Mouse (Mus musculus): ENCODE results near the gene Zfp383. TPM values are rescaled to one million over a fixed set of nuclear protein-coding genes. Genes with fewer than 3 reads are reported as not detected.
A peak's percentile ranks its signal among the peaks of the same experiment; 100 is the strongest.

The Zfp383 gene
- total and polyA plus RNA-seq, 2 experiments from 2014 or later: 4.1 to 6.6 TPM

DNA sequence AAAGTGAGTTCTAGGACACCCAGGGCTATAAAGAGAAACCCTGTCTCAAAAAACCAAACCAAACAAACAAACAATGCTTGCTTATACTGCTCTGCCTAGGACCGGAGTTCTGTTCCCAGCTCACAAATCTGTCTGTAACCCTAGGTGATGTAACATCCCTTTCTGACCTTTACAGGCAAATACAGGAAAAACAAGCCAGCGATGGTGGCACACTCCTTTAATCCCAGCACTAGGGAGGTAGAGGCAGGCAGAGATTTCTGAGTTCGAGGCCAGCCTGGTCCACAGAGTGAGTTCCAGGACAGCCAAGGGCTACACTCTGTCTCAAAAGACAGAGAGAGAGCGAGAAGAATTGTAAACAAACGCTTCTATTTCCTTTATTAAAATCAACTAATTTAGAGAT lies 817 bp upstream of the Zfp383 start:
- WGBS: 91% methylated on average over 5 of the region's 5 CpGs
- Histone ChIP-seq H3K9me3 (ENCODE audit: low read length) (no peaks in the 10 kb centered on the region), H3K9ac (replicated peaks; ENCODE audit: low read length) (no peak overlapping the region), H3K27ac (peak overlapping the region; percentile 90; the same call in 1 of the 2 replicates), H3K4me1 (ENCODE audit: insufficient read depth, low read length) (no peaks in the 10 kb centered on the region; the same call in 1 of the 2 replicates), H3K4me2 (ENCODE audit: low read depth, low read length) (peak overlapping the region; percentile 59; the same call in 1 of the 2 replicates), H3K36me3 (ENCODE audit: insufficient read depth, low read length) (peaks cover 7% of the 10 kb centered on the region), H3K4me3 (ENCODE audit: low read length) (no peak overlapping the region), H3K27me3 (ENCODE audit: insufficient read depth, low read length) (no peaks in the 10 kb centered on the region)
- DNase-seq (ENCODE audit: low spot score): no peak
- ATAC-seq: no peak
- no peak for TF ChIP-seq CTCF (IDR thresholded peaks at IDR 0.05; ENCODE audit: low read depth)

DNA sequence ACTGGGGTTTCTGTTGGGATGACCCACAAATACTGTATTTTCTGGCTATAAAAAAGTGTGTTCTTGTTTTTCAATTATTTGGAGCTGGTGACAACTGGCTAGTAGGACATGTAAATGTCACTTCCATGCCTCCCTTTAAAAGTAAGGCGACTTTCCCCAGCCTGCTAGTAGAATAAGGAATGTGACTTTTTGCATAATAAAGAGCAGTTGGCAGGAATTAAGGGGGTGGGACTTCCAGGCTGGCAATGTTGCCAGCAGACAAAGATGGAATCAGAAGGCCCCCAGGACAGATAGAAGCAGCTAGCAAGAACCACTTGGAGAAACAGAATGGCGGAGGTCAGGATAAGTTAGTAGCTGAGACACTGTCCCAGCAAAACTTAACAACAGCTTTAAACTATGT lies 2.2 kb downstream of the Zfp383 start:
- Histone ChIP-seq H3K27me3 (ENCODE audit: insufficient read depth, low read length) (no peaks in the 10 kb centered on the region), H3K4me1 (ENCODE audit: insufficient read depth, low read length) (no peaks in the 10 kb centered on the region; the same call in 1 of the 2 replicates), H3K4me3 (ENCODE audit: low read length) (no peak overlapping the region), H3K27ac (no peak overlapping the region), H3K4me2 (ENCODE audit: low read depth, low read length) (no peak overlapping the region), H3K36me3 (ENCODE audit: insufficient read depth, low read length) (peaks cover 31% of the 10 kb centered on the region), H3K9ac (replicated peaks; ENCODE audit: low read length) (no peak overlapping the region), H3K9me3 (ENCODE audit: low read length) (no peaks in the 10 kb centered on the region)
- peak; percentile 41 for DNase-seq (ENCODE audit: low spot score)
- no peak for ATAC-seq
- WGBS: 48% methylated on average over 2 of the region's 2 CpGs
- TF ChIP-seq CTCF (IDR thresholded peaks at IDR 0.05; ENCODE audit: low read depth): no peak

DNA sequence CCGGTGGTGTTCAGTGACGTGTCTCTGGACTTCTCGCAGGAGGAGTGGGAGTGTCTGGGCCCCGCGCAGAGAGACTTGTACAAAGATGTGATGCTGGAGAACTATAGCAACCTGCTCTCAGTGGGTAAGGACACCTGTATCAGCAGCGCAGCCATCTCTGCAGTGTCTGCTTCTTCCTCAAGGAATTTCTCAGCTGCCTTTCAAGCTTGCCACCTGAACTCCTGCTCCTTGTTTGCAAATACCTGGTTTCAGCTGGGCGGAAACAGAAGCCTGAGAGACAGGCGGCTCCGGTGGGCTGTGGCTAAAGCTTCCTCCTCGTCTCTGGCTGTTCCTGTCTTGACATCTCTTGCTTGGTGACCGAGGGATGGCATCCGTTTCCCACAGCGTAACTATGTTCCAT lies 4.1 kb downstream of the Zfp383 start:
- no peaks in the 10 kb centered on the region for H3K9me3 ChIP-seq (ENCODE audit: low read length)
- H3K36me3 ChIP-seq (ENCODE audit: insufficient read depth, low read length): peaks cover 38% of the 10 kb centered on the region
- TF ChIP-seq CTCF (IDR thresholded peaks at IDR 0.05; ENCODE audit: low read depth): no peak
- no peaks in the 10 kb centered on the region; the same call in 1 of the 2 replicates for H3K4me1 ChIP-seq (ENCODE audit: insufficient read depth, low read length)
- DNase-seq (ENCODE audit: low spot score): no peak
- no peak for ATAC-seq
- H3K9ac ChIP-seq (replicated peaks; ENCODE audit: low read length): no peak overlapping the region
- 90% methylated on average over 13 of the region's 13 CpGs for WGBS
- no peak overlapping the region for H3K4me3 ChIP-seq (ENCODE audit: low read length)
- H3K4me2 ChIP-seq (ENCODE audit: low read depth, low read length): no peak overlapping the region
- no peak overlapping the region for H3K27ac ChIP-seq
- H3K27me3 ChIP-seq (ENCODE audit: insufficient read depth, low read length): no peaks in the 10 kb centered on the region

DNA sequence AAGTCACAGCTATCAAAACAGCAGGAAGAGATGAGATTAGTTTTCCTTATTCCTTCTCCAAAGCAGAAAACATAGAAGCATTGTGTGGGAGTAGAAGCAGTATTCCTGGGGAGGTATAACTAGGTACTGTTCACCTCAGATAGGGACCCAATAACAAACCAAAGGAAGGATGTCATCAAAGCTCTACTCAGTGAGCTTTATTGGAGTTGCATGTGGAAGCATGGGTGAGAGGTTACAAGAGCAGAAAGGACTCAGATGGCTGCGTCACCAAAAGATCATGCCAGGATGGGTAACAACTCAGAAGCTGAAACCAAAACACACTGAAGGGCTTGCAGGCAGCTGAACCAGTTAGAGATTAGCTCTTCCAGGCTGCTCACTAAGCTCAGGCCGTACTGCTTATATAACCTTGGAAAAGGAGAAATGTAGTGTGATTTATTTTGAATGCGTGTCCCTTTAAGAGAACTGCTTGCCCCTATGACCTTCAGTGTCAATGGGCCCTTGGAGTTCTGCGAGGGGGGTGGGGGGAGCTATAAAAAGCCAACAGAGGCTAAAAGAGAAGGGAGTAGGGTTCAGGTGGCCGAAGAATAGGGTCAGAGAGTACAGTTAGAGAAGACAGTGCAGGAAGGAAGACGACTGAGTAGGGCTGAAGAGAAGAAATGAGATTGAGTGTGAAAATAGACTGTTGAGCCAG lies 9.5 kb downstream of the Zfp383 start:
- Histone ChIP-seq H3K4me1 (ENCODE audit: insufficient read depth, low read length) (no peaks in the 10 kb centered on the region), H3K4me2 (ENCODE audit: low read depth, low read length) (no peak overlapping the region), H3K4me3 (ENCODE audit: low read length) (no peak overlapping the region), H3K27ac (no peak overlapping the region), H3K9me3 (ENCODE audit: low read length) (no peaks in the 10 kb centered on the region), H3K9ac (replicated peaks; ENCODE audit: low read length) (no peak overlapping the region), H3K36me3 (ENCODE audit: insufficient read depth, low read length) (peaks cover 32% of the 10 kb centered on the region; the same call in 1 of the 2 replicates), H3K27me3 (ENCODE audit: insufficient read depth, low read length) (no peaks in the 10 kb centered on the region)
- no peak for TF ChIP-seq CTCF (IDR thresholded peaks at IDR 0.05; ENCODE audit: low read depth)
- WGBS: 61% methylated on average over 6 of the region's 6 CpGs
- DNase-seq (ENCODE audit: low spot score) (no peak), ATAC-seq (no peak)

DNA sequence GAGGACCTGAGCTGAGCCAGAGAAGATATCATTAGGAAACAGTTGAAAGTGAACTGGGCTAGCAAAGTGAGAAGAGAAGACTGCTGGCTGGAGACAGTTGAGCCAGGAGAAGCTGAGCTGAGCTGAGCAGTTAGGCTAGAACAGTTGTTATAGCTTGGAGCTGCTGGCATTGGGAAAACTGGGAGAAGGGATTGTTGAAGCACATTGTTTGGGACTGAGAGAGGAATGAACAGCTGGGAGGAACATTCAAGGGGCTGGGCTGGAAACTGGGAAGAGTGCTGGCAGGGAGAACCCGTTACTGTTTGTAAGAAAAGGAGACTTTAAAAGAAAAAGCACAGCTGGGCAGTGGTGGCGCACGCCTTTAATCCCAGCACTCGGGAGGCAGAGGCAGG lies 10.0 kb downstream of the Zfp383 start:
- Histone ChIP-seq H3K27me3 (ENCODE audit: insufficient read depth, low read length) (no peaks in the 10 kb centered on the region), H3K4me1 (ENCODE audit: insufficient read depth, low read length) (no peaks in the 10 kb centered on the region), H3K36me3 (ENCODE audit: insufficient read depth, low read length) (peaks cover 30% of the 10 kb centered on the region; the same call in 1 of the 2 replicates), H3K4me3 (ENCODE audit: low read length) (no peak overlapping the region), H3K4me2 (ENCODE audit: low read depth, low read length) (no peak overlapping the region), H3K9ac (replicated peaks; ENCODE audit: low read length) (no peak overlapping the region), H3K9me3 (ENCODE audit: low read length) (no peaks in the 10 kb centered on the region), H3K27ac (no peak overlapping the region)
- TF ChIP-seq CTCF (IDR thresholded peaks at IDR 0.05; ENCODE audit: low read depth): no peak
- DNase-seq (ENCODE audit: low spot score): no peak
- 90% methylated on average over 4 of the region's 4 CpGs for WGBS
- ATAC-seq: no peak

DNA sequence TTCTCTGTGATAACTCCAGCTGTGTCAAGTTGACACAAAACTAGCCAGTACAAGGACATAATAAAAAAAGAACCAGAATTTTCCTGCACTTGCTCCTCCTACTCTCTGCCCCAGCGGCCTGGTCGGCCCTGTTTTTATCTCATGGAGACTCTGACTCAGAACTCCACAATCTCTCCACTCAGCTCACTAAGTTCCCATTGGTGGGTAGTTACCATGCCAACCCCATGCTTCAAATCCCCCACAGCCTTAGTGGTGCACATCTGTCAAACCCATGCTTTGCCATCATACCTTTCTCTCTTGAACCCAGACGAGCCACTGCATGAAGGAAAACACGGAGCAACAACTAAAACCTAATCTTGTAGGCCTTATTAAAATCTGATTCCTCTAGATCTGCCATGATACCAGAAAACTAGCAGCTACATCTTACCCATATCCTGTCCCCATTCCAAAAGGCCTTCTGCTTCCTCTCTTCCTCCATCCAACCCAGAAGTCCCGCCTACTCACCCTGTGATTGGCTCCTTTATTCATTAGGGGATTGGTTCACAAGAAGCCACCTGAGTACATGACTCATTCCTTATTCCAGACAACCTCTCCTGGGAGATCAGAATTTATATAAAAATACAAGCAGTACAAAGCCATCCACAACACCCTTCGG lies 13.5 kb downstream of the Zfp383 start:
- H3K4me1 ChIP-seq (ENCODE audit: insufficient read depth, low read length): no peaks in the 10 kb centered on the region
- no peak overlapping the region for H3K9ac ChIP-seq (replicated peaks; ENCODE audit: low read length)
- H3K36me3 ChIP-seq (ENCODE audit: insufficient read depth, low read length): no peaks in the 10 kb centered on the region
- DNase-seq (ENCODE audit: low spot score): no peak
- no peak overlapping the region for H3K27ac ChIP-seq
- H3K4me2 ChIP-seq (ENCODE audit: low read depth, low read length): no peak overlapping the region
- H3K27me3 ChIP-seq (ENCODE audit: insufficient read depth, low read length): no peaks in the 10 kb centered on the region
- H3K4me3 ChIP-seq (ENCODE audit: low read length): no peak overlapping the region
- H3K9me3 ChIP-seq (ENCODE audit: low read length): no peaks in the 10 kb centered on the region
- no peak for ATAC-seq
- 83% methylated on average over 6 of the region's 6 CpGs for WGBS
- no peak for TF ChIP-seq CTCF (IDR thresholded peaks at IDR 0.05; ENCODE audit: low read depth)

DNA sequence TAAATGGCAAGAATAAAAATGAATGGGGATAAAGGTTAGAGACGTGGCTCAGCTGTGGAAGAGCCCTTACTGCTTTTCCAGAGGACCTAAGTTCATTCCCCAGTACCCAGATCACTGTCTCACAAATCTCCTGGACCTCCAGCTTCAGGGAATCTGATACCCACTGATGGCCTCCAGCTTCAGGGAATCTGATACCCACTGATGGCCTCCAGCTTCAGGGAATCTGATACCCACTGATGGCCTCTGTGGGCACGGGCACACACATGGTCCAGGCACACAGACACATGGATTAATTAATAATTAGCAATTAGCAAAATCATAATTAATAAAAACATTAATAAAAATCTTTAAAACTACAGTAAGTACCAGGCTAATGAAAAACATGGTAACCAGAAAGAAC lies 14.8 kb downstream of the Zfp383 start:
- H3K4me3 ChIP-seq (ENCODE audit: low read length): no peak overlapping the region
- H3K36me3 ChIP-seq (ENCODE audit: insufficient read depth, low read length): no peaks in the 10 kb centered on the region
- H3K27me3 ChIP-seq (ENCODE audit: insufficient read depth, low read length): no peaks in the 10 kb centered on the region
- 75% methylated on average over 2 of the region's 2 CpGs for WGBS
- no peak overlapping the region for H3K27ac ChIP-seq
- ATAC-seq (no peak), DNase-seq (ENCODE audit: low spot score) (no peak)
- H3K9me3 ChIP-seq (ENCODE audit: low read length): no peaks in the 10 kb centered on the region
- H3K9ac ChIP-seq (replicated peaks; ENCODE audit: low read length): no peak overlapping the region
- H3K4me1 ChIP-seq (ENCODE audit: insufficient read depth, low read length): no peaks in the 10 kb centered on the region
- no peak for TF ChIP-seq CTCF (IDR thresholded peaks at IDR 0.05; ENCODE audit: low read depth)
- no peak overlapping the region for H3K4me2 ChIP-seq (ENCODE audit: low read depth, low read length)
